10 mouse cellular contexts compared by ENCODE assay signal in the genomic region with DNA sequence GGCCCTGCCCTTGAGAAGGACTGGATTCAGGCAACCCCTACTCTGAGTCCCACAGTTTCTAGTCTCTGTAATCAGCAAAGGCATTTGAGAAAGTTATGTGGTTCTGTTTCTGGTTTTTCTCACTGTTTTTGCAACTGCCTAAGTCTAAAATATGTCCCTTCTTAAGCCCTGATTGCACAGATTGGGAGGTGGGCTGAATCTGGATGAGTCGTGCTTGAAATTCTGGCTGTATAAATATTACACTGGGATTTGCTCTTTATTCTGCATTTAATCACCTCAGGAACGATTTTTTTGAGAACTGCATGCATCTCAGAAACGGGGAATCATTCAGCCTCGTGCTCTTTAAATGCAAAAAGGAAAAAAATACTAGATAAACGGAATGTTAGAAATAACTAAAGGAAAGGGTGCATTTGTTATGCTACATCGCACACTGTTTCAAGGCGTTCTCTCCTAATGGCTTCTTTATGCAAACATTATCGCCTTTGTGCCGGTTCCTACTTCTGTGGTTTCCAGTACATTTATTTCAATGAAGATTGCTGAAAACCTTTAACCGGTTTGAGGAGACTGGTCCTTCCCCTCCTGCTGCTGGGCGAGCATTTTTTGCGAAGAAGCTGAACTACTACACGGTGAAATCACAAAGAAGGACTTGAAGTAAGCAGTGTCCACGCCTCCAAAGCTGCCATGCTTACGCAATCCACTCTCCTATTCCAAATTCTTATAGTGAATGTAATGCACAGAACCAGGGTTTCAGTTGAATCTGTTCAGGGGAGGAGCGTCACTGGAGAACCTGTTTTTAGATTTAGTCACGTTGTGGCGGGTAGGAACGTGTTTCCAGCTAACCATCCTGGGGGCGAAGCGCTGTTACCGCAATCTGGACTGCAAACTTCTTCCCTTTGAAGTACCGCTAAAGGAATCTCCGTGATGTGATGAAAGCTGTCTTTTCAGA.
A peak's percentile ranks its signal among the peaks of the same experiment; 100 is the strongest.
DNase-seq lines count a peak whose midpoint lies in the region; ATAC-seq lines count a peak whose summit lies in the region.
"Had no signal": no experiment of that assay in that cellular context is flagged by ENCODE, and none has a peak within 500 bp of the region (broad histone marks: within the 10 kb centered on the region; RNA-seq: fewer than 3 reads in every experiment).

No protein-coding gene starts in this region.

- no peak for ATAC-seq in embryonic facial prominence, embryonic 11.5 days (replicated peaks; ENCODE audit: insufficient number of reproducible peaks, low FRiP score, low TSS enrichment, low read depth)
- ATAC-seq in neural tube, embryonic 13.5 days (ENCODE audit: low read depth): no peak
- no peak for ATAC-seq in stomach, embryonic 16.5 days (ENCODE audit: insufficient read depth, low FRiP score)
- no peak for ATAC-seq in liver, embryonic 12.5 days

- no peak overlapping the region for H3K4me2 ChIP-seq in embryonic facial prominence, embryonic 11.5 days (ENCODE audit: low read depth, low read length)
- H3K4me2 ChIP-seq in neural tube, embryonic 13.5 days: peak overlapping the region; percentile 1; the same call in 1 of the 2 replicates
- H3K4me2 ChIP-seq in stomach, embryonic 16.5 days (ENCODE audit: low read depth, low read length): no peak overlapping the region
- H3K4me2 ChIP-seq in liver, embryonic 12.5 days: no peak overlapping the region
- H3K4me2 ChIP-seq: embryonic facial prominence, embryonic 12.5 days had no signal

- 87% methylated on average over 24 of the region's 24 CpGs for WGBS in embryonic facial prominence, embryonic 11.5 days
- WGBS in embryonic facial prominence, embryonic 10.5 days: 89% methylated on average over 24 of the region's 24 CpGs
- 59% methylated on average over 24 of the region's 24 CpGs for WGBS in neural tube, embryonic 13.5 days
- WGBS in stomach, embryonic 16.5 days: 66% methylated on average over 24 of the region's 24 CpGs
- 70% methylated on average over 24 of the region's 24 CpGs for WGBS in liver, embryonic 12.5 days (ENCODE audit: insufficient replicate concordance)

- DNase-seq in embryonic facial prominence, embryonic 11.5 days (ENCODE audit: low spot score): peak; percentile 8
- no peak for DNase-seq in embryonic facial prominence, embryonic 10.5 days (ENCODE audit: low spot score)
- no peak for DNase-seq in neural tube, embryonic 10.5 days (ENCODE audit: extremely low spot score, low spot score)
- peak; percentile 55 to 84 for DNase-seq in left cerebral cortex, adult 9 months (ENCODE audit: low spot score in 2 of 2)
- no peak for DNase-seq in embryo, embryonic 10 days (ENCODE audit: low spot score)
- DNase-seq: kidney, adult 8-10 months had no signal

- H3K9ac ChIP-seq in embryonic facial prominence, embryonic 11.5 days (replicated peaks; ENCODE audit: low read length): no peak overlapping the region
- H3K9ac ChIP-seq in neural tube, embryonic 13.5 days: no peak overlapping the region
- no peak overlapping the region for H3K9ac ChIP-seq in stomach, embryonic 16.5 days (ENCODE audit: low read length)
- H3K9ac ChIP-seq in liver, embryonic 12.5 days: no peak overlapping the region
- H3K9ac ChIP-seq: embryonic facial prominence, embryonic 12.5 days had no signal

- H3K27ac ChIP-seq in embryonic facial prominence, embryonic 11.5 days (replicated peaks; ENCODE audit: low read depth, low read length): no peak overlapping the region
- H3K27ac ChIP-seq in embryonic facial prominence, embryonic 10.5 days (replicated peaks): no peak overlapping the region
- H3K27ac ChIP-seq in neural tube, embryonic 13.5 days (replicated peaks): peak overlapping the region; percentile 77
- peak overlapping the region; percentile 12 for H3K27ac ChIP-seq in stomach, embryonic 16.5 days (ENCODE audit: low read length)
- H3K27ac ChIP-seq in liver, embryonic 12.5 days: no peak overlapping the region
- H3K27ac ChIP-seq: embryonic facial prominence, embryonic 12.5 days had no signal

- H3K27me3 ChIP-seq in embryonic facial prominence, embryonic 11.5 days (ENCODE audit: control insufficient read depth, insufficient read depth, low read length): no peaks in the 10 kb centered on the region
- no peaks in the 10 kb centered on the region for H3K27me3 ChIP-seq in embryonic facial prominence, embryonic 10.5 days (replicated peaks; ENCODE audit: low read depth, poor library complexity, severe bottlenecking)
- H3K27me3 ChIP-seq in neural tube, embryonic 13.5 days: no peaks in the 10 kb centered on the region
- H3K27me3 ChIP-seq in stomach, embryonic 16.5 days (ENCODE audit: control insufficient read depth, insufficient read depth, low read length): no peaks in the 10 kb centered on the region
- no peaks in the 10 kb centered on the region for H3K27me3 ChIP-seq in liver, embryonic 12.5 days (replicated peaks)
- H3K27me3 ChIP-seq: embryonic facial prominence, embryonic 12.5 days had no signal

- no peak overlapping the region for H3K4me3 ChIP-seq in embryonic facial prominence, embryonic 11.5 days (ENCODE audit: low read depth, low read length)
- H3K4me3 ChIP-seq in embryonic facial prominence, embryonic 10.5 days: no peak overlapping the region
- H3K4me3 ChIP-seq in neural tube, embryonic 13.5 days: no peak overlapping the region
- H3K4me3 ChIP-seq in stomach, embryonic 16.5 days (replicated peaks; ENCODE audit: low read length): no peak overlapping the region
- H3K4me3 ChIP-seq in liver, embryonic 12.5 days: no peak overlapping the region
- H3K4me3 ChIP-seq: embryonic facial prominence, embryonic 12.5 days had no signal

- no peaks in the 10 kb centered on the region for H3K4me1 ChIP-seq in embryonic facial prominence, embryonic 11.5 days (ENCODE audit: control insufficient read depth, insufficient read depth, low read length)
- peaks cover 1% of the 10 kb centered on the region for H3K4me1 ChIP-seq in embryonic facial prominence, embryonic 10.5 days
- peaks cover 10% of the 10 kb centered on the region for H3K4me1 ChIP-seq in neural tube, embryonic 13.5 days (replicated peaks)
- peaks cover 5% of the 10 kb centered on the region for H3K4me1 ChIP-seq in stomach, embryonic 16.5 days (ENCODE audit: control insufficient read depth, insufficient read depth, low read length)
- no peaks in the 10 kb centered on the region for H3K4me1 ChIP-seq in liver, embryonic 12.5 days

- no peaks in the 10 kb centered on the region for H3K9me3 ChIP-seq in embryonic facial prominence, embryonic 11.5 days (replicated peaks; ENCODE audit: control insufficient read depth, low read length)
- H3K9me3 ChIP-seq in embryonic facial prominence, embryonic 10.5 days: no peaks in the 10 kb centered on the region
- H3K9me3 ChIP-seq in neural tube, embryonic 13.5 days: no peaks in the 10 kb centered on the region
- H3K9me3 ChIP-seq in stomach, embryonic 16.5 days (replicated peaks; ENCODE audit: control insufficient read depth, low read length): no peaks in the 10 kb centered on the region
- H3K9me3 ChIP-seq in liver, embryonic 12.5 days (replicated peaks): no peaks in the 10 kb centered on the region
- H3K9me3 ChIP-seq: embryonic facial prominence, embryonic 12.5 days had no signal

- H3K36me3 ChIP-seq in embryonic facial prominence, embryonic 11.5 days (replicated peaks; ENCODE audit: control insufficient read depth, insufficient read depth, low read depth, low read length): no peaks in the 10 kb centered on the region
- no peaks in the 10 kb centered on the region for H3K36me3 ChIP-seq in embryonic facial prominence, embryonic 10.5 days (replicated peaks)
- no peaks in the 10 kb centered on the region for H3K36me3 ChIP-seq in neural tube, embryonic 13.5 days
- no peaks in the 10 kb centered on the region for H3K36me3 ChIP-seq in stomach, embryonic 16.5 days (ENCODE audit: control insufficient read depth, insufficient read depth, low read length)
- H3K36me3 ChIP-seq in liver, embryonic 12.5 days: no peaks in the 10 kb centered on the region
- H3K36me3 ChIP-seq: embryonic facial prominence, embryonic 12.5 days had no signal

Comparison
In these comparisons a context has a peak if more than half of its experiments do, and no peak if none do; other contexts are left out.
1. DNase-seq: peak in embryonic facial prominence, embryonic 11.5 days (single experiment) and left cerebral cortex, adult 9 months (2 of 2); none in embryonic facial prominence, embryonic 10.5 days (single experiment), neural tube, embryonic 10.5 days (single experiment) and embryo, embryonic 10 days (single experiment).
2. H3K27ac ChIP-seq: peak in neural tube, embryonic 13.5 days (single experiment) and stomach, embryonic 16.5 days (single experiment); none in embryonic facial prominence, embryonic 11.5 days (single experiment), embryonic facial prominence, embryonic 10.5 days (single experiment) and liver, embryonic 12.5 days (single experiment).